Mouse (Mus musculus) heart, postnatal 25 days (tissue): ENCODE data around the gene Rtkn2. TPM values are rescaled to one million over a fixed set of nuclear protein-coding genes. Genes with fewer than 3 reads are reported as not detected.

Source experiments
- DNase-seq: peaks from one replicate; pipeline ENCODE4 v3.0.0; 2022; ENCODE audit warnings: low spot score
- intact Hi-C: fragments of 180-260 bp; cut with DNase I; formaldehyde crosslinking; loops from one replicate; pipeline ENCODE4 v1.15.1; 2025
- total RNA-seq, 2 experiments: library from RNA; stranded (reverse); gene quantifications; 2 replicates each; pipeline ENCODE4 v1.2.3; 2021

The Rtkn2 gene
- total RNA-seq, 2 experiments from 2014 or later = 0.13 to 0.36 TPM

DNA sequence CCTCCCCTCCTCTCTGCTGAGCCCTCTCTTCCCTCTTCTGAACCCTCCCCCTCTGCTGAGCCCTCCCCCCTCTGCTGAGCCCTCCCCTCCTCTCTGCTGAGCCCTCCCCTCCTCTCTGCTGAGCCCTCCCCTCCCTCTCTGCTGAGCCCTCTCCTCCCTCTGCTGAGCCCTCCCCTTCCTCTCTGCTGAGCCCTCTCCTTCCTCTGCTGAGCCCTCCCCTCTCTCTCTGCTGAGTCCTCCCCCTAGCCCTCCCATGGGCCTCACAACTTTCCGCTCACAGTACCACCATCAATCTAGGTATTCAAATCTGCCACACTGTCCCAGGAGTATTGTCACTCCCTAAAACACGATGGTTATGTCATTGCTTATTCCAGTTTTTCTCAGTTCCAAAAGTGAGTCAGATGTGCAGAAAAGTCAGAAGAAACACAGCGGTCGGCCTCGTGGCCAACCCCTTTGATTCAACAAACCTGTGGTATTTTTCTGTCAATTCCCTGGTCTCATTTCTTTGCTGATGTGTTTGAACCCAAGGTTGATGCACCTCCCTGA is 49.8 kb downstream of the Rtkn2 start:
- intact Hi-C loops = no loop called here
- DNase-seq = no peak

GRCm38 (mm10) chr10:68030027-68030426 is 50.7 kb downstream of the Rtkn2 start:
- no peak for DNase-seq
- intact Hi-C loops = no loop called here

DNA sequence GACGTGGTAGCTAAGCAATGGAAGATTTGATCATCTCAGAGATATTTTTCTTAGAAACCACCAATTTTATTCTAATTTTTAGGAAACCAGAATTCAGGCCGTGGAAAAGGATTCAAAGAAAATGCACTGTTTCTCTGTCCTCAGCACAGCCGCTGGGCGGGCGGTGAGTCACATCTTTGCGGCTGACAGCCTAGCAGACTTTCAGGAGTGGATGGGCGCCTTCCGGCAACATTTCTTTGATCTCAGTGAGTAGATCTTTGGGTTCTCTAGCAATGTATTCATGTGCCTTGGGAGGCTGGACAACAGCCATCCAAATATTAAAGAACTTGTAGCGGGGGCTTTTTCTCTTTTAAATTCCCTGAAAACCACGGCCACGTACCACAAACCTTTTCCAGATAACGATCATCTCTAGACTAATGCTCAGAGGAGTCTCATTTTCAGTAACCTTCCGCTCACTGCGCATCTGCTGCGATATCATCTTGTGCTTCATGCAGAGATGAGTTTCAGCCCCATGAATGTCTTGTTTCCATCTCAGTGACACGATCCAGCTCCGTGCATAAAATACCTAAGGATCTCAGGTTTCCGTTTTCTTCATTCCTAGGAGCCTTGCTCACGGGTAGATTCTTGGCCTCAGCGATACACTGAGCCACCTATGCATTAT is 56.5 kb downstream of the Rtkn2 start:
- intact Hi-C loops = no loop called here
- DNase-seq = no peak

GRCm38 (mm10) chr10:68036368-68036980 is 57.1 kb downstream of the Rtkn2 start:
- intact Hi-C loops = no loop called here
- no peak for DNase-seq

DNA sequence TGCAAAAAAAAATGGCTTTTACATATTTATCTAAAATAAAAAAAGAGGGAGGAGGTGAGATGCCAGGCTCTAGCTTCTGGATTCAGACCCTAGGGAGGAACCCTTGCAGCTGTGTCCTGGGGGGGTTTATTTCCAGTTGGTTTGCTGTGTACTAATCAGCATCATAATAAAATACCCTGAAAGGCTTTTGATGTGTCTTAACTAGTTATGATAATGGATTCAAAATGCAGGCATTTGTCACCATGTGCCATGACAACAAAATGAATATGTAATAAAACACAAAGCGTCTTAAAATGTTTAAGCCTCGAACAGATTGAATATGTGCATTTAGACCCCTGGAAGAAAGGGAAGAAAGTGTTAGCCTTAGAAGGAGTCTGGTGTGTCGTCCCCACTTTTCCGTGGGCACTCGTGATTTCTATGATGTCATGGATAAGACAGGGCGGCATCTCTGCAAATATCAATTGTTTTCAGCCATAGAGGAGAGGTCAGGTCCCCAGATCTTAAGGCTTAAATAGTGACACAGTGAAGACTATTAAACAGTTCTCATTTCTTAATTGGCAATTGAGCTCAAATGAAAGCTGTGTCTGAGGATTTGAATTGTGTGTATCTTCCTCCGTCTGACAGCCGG is 59.7 kb downstream of the Rtkn2 start:
- intact Hi-C loops = no loop called here
- no peak for DNase-seq

DNA sequence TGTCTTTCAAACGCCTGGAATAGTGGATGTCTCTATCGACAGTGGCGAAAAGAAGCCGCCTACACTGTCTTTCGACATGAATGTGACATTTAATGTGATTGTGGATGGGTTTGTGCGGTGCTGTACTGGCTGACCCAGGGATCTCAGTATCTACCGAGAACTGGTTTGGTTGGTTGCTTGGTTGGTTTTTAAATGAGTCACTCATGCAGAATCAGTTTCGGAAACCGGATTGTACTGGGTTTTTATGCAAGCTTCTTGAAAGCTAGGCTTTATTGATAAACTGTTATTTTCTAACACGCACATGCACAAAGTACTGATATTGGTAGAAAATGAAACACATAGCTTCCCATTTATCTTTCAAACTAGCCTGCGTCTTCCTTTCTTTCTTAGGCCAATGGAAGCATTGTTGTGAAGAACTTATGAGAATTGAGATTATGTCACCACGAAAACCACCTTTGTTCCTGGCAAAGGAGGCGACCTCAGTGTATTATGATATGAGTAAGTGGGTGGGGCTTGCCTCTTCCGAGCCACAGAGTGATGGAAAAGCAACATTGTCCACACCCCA is 60.4 kb downstream of the Rtkn2 start:
- intact Hi-C loops = loop anchor here (5.0 kb wide), 1 partner anchor 108 kb away; no protein-coding TSS in a partner anchor
- no peak for DNase-seq

DNA sequence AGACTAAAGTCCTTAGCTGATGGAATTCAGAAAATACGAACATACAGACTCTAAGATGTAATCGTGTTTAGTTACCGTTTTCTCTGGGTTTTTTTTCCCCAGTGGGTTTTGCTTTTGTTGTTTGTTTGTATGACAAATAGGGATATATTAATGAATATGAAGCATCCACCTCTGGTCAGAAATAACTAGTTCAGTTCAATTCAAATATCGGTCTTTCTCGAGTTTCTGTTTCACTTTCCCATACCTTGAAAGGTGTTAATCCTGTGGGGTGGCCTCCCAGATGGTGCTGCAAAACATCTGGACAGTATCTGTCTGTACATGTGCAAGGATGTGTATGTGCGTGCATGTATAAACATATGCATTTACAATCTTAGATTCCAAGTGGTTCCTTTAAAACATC is 61.0 kb downstream of the Rtkn2 start:
- intact Hi-C loops = loop anchor here (5.0 kb wide), 1 partner anchor 107 kb away; no protein-coding TSS in a partner anchor

GRCm38 (mm10) chr10:68043973-68044372 is 64.6 kb downstream of the Rtkn2 start:
- intact Hi-C loops = loop anchor here (5.0 kb wide), 1 partner anchor 103 kb away; no protein-coding TSS in a partner anchor
- no peak for DNase-seq

More for the DNA sequence above, 61.0 kb downstream of the Rtkn2 start:
- DNase-seq = no peak

GRCm38 (mm10) chr10:68044864-68045263 is 65.5 kb downstream of the Rtkn2 start:
- DNase-seq = no peak
- intact Hi-C loops = loop anchor here (5.0 kb wide), 1 partner anchor 102 kb away; no protein-coding TSS in a partner anchor

DNA sequence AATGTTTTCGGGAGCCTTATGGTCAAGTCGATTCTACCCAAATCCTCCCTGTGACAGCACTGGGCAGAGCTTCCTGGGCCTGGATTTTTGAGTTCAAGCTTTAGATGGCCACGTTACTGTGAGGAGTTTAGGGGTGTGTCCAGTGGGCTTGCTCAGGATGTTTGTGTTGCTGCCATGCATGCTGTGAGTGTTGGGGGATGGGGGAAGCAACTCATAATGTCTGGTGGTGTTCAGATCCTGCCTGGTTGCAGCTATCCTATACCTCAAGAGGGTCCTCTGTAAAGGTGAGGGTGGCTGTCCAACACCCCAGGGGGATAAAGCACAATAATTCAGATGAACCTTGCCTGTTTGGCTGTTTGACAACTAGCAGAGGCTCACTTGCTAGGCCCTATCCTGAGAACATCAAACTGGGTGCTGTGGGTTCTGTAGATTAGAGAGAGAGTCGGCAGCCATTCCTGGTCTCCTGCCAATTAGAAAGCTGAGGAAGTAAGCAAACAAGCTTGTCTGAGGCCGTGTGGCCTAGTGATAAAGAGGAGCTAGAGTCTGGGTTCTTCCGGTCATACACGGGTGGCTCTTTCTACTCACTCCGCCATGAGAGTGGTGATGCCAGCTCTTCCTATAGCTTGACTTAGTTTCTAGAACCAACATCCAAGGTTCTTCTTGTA is 69.4 kb downstream of the Rtkn2 start:
- intact Hi-C loops = no loop called here
- no peak for DNase-seq

GRCm38 (mm10) chr10:68050882-68051281 is 71.5 kb downstream of the Rtkn2 start:
- no peak for DNase-seq
- intact Hi-C loops = loop anchor here (5.0 kb wide), 1 partner anchor 39 kb away; no protein-coding TSS in a partner anchor

DNA sequence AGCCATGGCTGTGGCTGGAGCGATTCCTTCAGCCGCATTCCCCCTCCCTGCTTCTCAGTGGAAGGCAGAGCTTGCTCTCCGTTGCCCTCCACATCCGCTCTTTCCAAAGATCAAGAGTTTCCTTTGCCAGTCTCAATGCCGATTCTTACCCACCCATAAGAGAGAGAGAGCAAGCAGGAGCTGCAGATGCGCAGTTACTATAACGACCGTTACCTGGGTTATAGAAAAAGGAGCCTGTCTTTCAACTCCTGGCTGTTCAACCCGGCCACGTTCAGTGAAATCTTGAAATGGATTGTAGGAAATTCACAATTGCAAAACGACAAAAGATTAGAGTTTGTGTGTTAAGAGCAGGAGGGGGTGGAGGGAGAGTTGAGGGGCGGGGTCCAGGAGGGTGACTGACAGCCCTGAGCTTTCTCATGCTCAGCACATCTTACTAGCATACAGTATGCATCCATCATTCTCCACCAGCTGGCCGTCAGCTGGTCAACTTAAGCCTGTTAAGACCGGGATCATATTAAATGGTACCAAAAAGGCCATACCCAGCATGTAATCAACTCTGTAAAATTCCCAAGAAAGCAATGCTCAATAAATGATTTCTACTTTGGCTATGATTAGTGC is 72.1 kb downstream of the Rtkn2 start:
- no peak for DNase-seq
- intact Hi-C loops = loop anchor here (5.0 kb wide), 1 partner anchor 39 kb away; no protein-coding TSS in a partner anchor

GRCm38 (mm10) chr10:68052307-68052706 is 72.9 kb downstream of the Rtkn2 start:
- DNase-seq = no peak
- intact Hi-C loops = loop anchor here (5.0 kb wide), 1 partner anchor 40 kb away; no protein-coding TSS in a partner anchor

DNA sequence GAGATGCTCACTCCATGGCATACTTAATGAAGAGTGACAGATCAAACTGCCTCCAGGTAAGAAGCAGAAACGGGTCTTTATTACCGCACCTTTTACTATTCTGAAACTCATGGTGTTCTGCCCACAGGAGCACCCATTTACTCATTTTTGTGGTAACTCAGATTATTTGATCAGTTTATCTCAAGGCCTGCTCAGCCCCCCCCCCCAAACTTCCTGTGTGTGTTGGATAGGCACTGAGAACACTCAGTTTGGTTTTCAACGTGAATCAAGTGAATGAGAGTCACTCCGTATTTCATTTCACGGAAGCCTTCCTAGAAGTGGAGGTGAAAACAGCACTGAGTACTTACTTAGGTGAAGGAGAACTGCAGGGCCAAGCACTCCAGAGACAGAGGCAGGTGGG is 74.8 kb downstream of the Rtkn2 start:
- intact Hi-C loops = loop anchor here (5.0 kb wide), 1 partner anchor 42 kb away; no protein-coding TSS in a partner anchor
- no peak for DNase-seq

DNA sequence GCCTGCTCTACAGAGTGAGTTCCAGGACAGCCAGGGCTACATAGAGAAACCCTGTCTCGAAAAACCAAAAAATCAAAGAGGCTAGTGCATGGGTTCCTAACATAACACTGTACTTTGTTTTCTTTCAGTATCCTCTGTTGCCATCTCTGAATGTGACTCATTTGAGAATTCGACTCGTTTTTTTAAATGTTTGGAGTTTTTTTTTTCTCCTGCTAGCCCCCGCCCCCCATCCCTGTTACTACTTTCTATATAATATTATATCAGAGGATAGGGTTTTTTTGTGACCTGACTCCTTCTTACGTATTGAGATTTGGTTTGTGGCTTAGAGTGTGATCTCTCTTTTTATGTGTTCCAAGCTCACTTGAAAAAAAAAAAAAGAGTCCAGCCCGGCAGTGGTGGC is 75.3 kb downstream of the Rtkn2 start:
- DNase-seq = no peak
- intact Hi-C loops = loop anchor here (5.0 kb wide), 1 partner anchor 42 kb away; no protein-coding TSS in a partner anchor

DNA sequence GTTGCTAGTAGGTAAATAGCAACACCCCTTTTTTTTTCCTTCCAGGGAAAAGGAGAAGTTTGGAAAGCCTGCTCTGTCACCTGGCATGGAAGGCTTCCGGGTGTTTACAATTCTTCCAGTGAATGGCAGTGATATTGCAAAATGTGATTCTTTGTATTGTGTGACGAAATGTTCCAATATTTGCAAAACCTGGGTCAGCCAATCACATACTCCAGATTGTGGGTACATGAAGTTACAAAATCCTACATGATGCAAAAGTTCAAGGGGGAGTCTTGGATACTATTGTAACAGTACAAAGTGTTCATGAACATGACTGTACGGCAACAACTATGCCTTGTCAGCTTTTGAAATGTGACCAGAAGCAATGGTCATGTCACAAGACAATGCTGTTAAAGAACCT is 78.5 kb downstream of the Rtkn2 start:
- no peak for DNase-seq
- intact Hi-C loops = no loop called here

DNA sequence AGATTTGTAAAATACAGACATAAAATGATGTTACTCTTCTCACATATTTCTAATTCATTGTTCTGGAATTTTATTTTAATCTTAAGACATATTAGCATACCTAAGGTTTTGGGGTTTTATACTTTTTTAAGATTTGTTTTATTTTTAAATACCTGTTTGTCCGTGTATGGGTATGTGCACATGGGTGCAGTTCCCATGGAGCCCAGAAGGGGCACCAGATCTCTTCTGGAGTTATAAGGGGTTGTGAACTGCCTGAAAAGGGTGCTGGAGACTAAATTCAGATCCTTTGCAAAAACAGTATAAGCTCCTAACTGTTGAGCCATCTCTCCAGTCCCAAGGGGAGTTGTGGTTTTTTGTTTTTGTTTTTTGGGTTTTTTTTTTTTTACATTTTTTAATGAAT is 79.0 kb downstream of the Rtkn2 start:
- no peak for DNase-seq
- intact Hi-C loops = no loop called here

DNA sequence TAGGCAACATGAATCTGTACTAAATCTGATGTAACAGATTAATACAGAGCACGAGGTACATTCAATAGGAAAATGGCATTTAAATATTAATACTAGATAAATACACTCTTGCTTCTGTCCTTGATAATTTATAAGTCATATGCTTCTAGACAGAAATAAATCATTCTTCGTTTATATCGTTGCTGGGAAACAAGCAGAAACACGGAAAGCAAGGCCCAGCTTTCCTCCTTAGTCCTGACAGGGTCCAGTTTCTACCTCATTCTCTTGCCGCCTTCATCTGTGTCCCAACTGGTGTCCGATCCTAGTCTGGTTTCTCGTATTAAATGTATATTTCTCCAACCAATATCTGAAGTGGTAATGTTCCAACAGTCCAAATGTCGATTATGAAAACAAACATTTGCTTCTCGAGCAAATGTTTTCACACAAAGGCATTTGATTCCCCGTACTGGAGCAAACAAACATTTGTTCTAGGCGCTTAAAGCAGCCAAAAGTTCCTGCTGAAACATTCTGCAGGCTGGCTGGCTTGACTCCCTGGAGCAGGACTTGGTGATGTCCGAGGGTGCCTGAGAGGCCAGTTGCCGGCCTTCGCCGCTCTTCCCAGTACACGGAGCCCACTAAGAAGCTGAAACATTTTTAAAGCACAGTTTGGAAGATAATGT is 81.3 kb downstream of the Rtkn2 start:
- intact Hi-C loops = no loop called here
- no peak for DNase-seq

DNA sequence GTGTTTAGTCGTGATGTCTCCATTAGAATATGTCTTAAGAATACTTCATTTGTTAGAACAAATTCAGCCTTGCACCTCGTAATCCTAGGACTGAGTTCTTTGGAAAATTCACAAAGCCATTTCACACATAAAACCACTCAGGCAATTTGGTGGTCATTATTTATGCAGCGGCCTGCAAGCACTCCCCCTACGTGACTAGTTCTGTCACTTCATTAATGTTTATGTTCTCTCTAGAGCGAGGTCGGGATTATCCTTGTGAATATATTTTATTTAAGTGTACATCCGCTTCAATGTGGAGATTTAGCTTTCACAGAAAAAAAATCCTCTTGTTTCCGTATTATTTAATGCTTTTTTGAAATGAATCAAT is 81.9 kb downstream of the Rtkn2 start:
- intact Hi-C loops = no loop called here
- no peak for DNase-seq
